Mouse (Mus musculus): Measurements from ENCODE around the gene Map3k14. TPM values are rescaled to one million over a fixed set of nuclear protein-coding genes. Genes with fewer than 3 reads are reported as not detected.

Map3k14 gene
- total and polyA plus RNA-seq, 2 experiments = 1.4 to 2.1 TPM

- Histone ChIP-seq H3K9ac (ENCODE audit: low read depth, low read length) (no peak overlapping the region), H3K27ac (replicated peaks; ENCODE audit: insufficient read depth, low read depth, low read length) (no peak overlapping the region), H3K79me2 (ENCODE audit: control insufficient read depth, insufficient read depth, low read length) (peaks cover 19% of the 10 kb centered on the region; the same call in 1 of the 2 replicates), H3K4me3 (ENCODE audit: insufficient read depth, low read depth, low read length) (no peak overlapping the region), H3K27me3 (ENCODE audit: control insufficient read depth, insufficient read depth, low read length) (no peaks in the 10 kb centered on the region), H3K4me1 (ENCODE audit: control insufficient read depth, insufficient read depth, low read length) (peaks cover 10% of the 10 kb centered on the region), H3K36me3 (ENCODE audit: control insufficient read depth, insufficient read depth, low read length) (no peaks in the 10 kb centered on the region)
- no peak for DNase-seq (ENCODE audit: extremely low read depth, low read depth, low spot score)
- TF ChIP-seq POLR2A (IDR thresholded peaks at IDR 0.05; ENCODE audit: extremely low read depth, insufficient read depth, low read length) (no peak), CTCF (IDR thresholded peaks at IDR 0.05; ENCODE audit: low read depth, low read length) (no peak)
- 83% methylated on average over 4 of the region's 4 CpGs for WGBS
Measured at GRCm38 (mm10) chr11:103257938-103258481, 9.3 kb downstream of the Map3k14 start.

GRCm38 (mm10) chr11:103253605-103254004 is 13.7 kb downstream of the Map3k14 start:
- Histone ChIP-seq H3K4me1 (ENCODE audit: control insufficient read depth, insufficient read depth, low read length) (no peaks in the 10 kb centered on the region; the same call in 1 of the 2 replicates), H3K4me3 (ENCODE audit: insufficient read depth, low read depth, low read length) (no peak overlapping the region), H3K27ac (replicated peaks; ENCODE audit: insufficient read depth, low read depth, low read length) (no peak overlapping the region), H3K79me2 (ENCODE audit: control insufficient read depth, insufficient read depth, low read length) (peaks cover 11% of the 10 kb centered on the region; the same call in 1 of the 2 replicates), H3K36me3 (ENCODE audit: control insufficient read depth, insufficient read depth, low read length) (no peaks in the 10 kb centered on the region), H3K9ac (ENCODE audit: low read depth, low read length) (no peak overlapping the region), H3K27me3 (ENCODE audit: control insufficient read depth, insufficient read depth, low read length) (no peaks in the 10 kb centered on the region)
- no peak for TF ChIP-seq POLR2A (IDR thresholded peaks at IDR 0.05; ENCODE audit: extremely low read depth, insufficient read depth, low read length)
- no peak for TF ChIP-seq CTCF (IDR thresholded peaks at IDR 0.05; ENCODE audit: low read depth, low read length)
- 91% methylated on average over 5 of the region's 5 CpGs for WGBS
- no peak for DNase-seq (ENCODE audit: extremely low read depth, low read depth, low spot score)

- Histone ChIP-seq H3K4me3 (ENCODE audit: insufficient read depth, low read depth, low read length) (no peak overlapping the region), H3K4me1 (ENCODE audit: control insufficient read depth, insufficient read depth, low read length) (no peaks in the 10 kb centered on the region; the same call in 1 of the 2 replicates), H3K27me3 (ENCODE audit: control insufficient read depth, insufficient read depth, low read length) (no peaks in the 10 kb centered on the region), H3K79me2 (ENCODE audit: control insufficient read depth, insufficient read depth, low read length) (peaks cover 11% of the 10 kb centered on the region; the same call in 1 of the 2 replicates), H3K9ac (ENCODE audit: low read depth, low read length) (no peak overlapping the region), H3K27ac (replicated peaks; ENCODE audit: insufficient read depth, low read depth, low read length) (no peak overlapping the region), H3K36me3 (ENCODE audit: control insufficient read depth, insufficient read depth, low read length) (no peaks in the 10 kb centered on the region)
- 84% methylated on average over 5 of the region's 5 CpGs for WGBS
- TF ChIP-seq CTCF (IDR thresholded peaks at IDR 0.05; ENCODE audit: low read depth, low read length) (no peak), POLR2A (IDR thresholded peaks at IDR 0.05; ENCODE audit: extremely low read depth, insufficient read depth, low read length) (no peak)
- no peak for DNase-seq (ENCODE audit: extremely low read depth, low read depth, low spot score)
Measured at GRCm38 (mm10) chr11:103252380-103252779, 14.9 kb downstream of the Map3k14 start.

- WGBS = 96% methylated on average over 3 of the region's 3 CpGs
- Histone ChIP-seq H3K27ac (replicated peaks; ENCODE audit: insufficient read depth, low read depth, low read length) (no peak overlapping the region), H3K4me3 (ENCODE audit: insufficient read depth, low read depth, low read length) (no peak overlapping the region), H3K36me3 (ENCODE audit: control insufficient read depth, insufficient read depth, low read length) (no peaks in the 10 kb centered on the region), H3K9ac (ENCODE audit: low read depth, low read length) (no peak overlapping the region), H3K79me2 (ENCODE audit: control insufficient read depth, insufficient read depth, low read length) (peaks cover 7% of the 10 kb centered on the region; the same call in 1 of the 2 replicates), H3K4me1 (ENCODE audit: control insufficient read depth, insufficient read depth, low read length) (no peaks in the 10 kb centered on the region; the same call in 1 of the 2 replicates), H3K27me3 (ENCODE audit: control insufficient read depth, insufficient read depth, low read length) (no peaks in the 10 kb centered on the region)
- no peak for DNase-seq (ENCODE audit: extremely low read depth, low read depth, low spot score)
- no peak for TF ChIP-seq CTCF (IDR thresholded peaks at IDR 0.05; ENCODE audit: low read depth, low read length)
- TF ChIP-seq POLR2A (IDR thresholded peaks at IDR 0.05; ENCODE audit: extremely low read depth, insufficient read depth, low read length) = no peak
Measured at GRCm38 (mm10) chr11:103250324-103250723, 16.9 kb downstream of the Map3k14 start.

DNA sequence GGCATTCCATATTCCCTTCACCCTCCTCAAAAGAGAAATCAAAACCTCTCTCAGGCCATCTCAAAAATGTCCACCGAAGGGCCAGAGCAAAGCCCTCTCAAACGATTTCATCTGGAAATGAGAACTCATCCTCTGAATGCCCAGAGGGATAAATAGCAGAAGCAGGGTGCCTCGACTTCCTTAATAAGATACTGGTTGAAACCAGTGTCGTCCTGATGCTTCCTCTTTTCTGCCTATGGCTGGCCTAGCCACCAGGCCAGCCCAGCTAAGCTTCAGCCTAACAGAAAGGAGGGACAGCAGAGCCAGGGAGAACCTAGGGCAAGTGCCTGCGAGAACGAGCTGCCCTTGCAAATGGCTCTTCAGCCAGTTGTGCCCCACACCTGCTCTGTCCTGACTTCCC is 17.8 kb downstream of the Map3k14 start:
- Histone ChIP-seq H3K9ac (ENCODE audit: low read depth, low read length) (no peak overlapping the region; the same call in 1 of the 2 replicates), H3K36me3 (ENCODE audit: control insufficient read depth, insufficient read depth, low read length) (no peaks in the 10 kb centered on the region), H3K4me1 (ENCODE audit: control insufficient read depth, insufficient read depth, low read length) (no peaks in the 10 kb centered on the region; the same call in 1 of the 2 replicates), H3K79me2 (ENCODE audit: control insufficient read depth, insufficient read depth, low read length) (peaks cover 7% of the 10 kb centered on the region; the same call in 1 of the 2 replicates), H3K4me3 (ENCODE audit: insufficient read depth, low read depth, low read length) (no peak overlapping the region), H3K27me3 (ENCODE audit: control insufficient read depth, insufficient read depth, low read length) (no peaks in the 10 kb centered on the region), H3K27ac (replicated peaks; ENCODE audit: insufficient read depth, low read depth, low read length) (peak overlapping the region; percentile 46; the same call in 1 of the 2 replicates)
- WGBS = 70% methylated on average over 6 of the region's 6 CpGs
- TF ChIP-seq POLR2A (IDR thresholded peaks at IDR 0.05; ENCODE audit: extremely low read depth, insufficient read depth, low read length) (no peak), CTCF (IDR thresholded peaks at IDR 0.05; ENCODE audit: low read depth, low read length) (no peak)
- peak; percentile 35 for DNase-seq (ENCODE audit: extremely low read depth, low read depth, low spot score)

DNA sequence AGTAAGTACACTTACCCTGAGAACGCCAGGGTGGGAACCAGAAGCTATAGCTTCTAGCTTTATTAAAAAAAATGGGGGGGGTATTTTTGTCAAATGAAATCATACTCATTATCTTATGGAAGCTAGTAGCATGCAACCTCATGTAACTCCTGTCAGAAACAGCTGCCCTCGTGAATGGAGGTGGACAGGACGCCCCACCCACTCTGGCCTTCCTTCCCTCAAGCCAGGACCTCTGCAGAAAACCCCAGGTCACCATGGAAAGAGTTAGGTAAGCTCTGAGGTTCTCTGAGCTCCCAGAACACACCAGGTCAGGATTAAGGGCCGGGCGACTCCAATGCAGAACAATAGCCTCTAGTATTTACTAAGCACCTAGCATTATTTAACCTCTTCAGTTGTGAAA is 18.4 kb downstream of the Map3k14 start:
- no peak for DNase-seq (ENCODE audit: extremely low read depth, low read depth, low spot score)
- WGBS = 75% methylated on average over 5 of the region's 5 CpGs
- Histone ChIP-seq H3K4me3 (ENCODE audit: insufficient read depth, low read depth, low read length) (no peak overlapping the region), H3K4me1 (ENCODE audit: control insufficient read depth, insufficient read depth, low read length) (no peaks in the 10 kb centered on the region; the same call in 1 of the 2 replicates), H3K27ac (replicated peaks; ENCODE audit: insufficient read depth, low read depth, low read length) (peak overlapping the region; percentile 46; the same call in 1 of the 2 replicates), H3K9ac (ENCODE audit: low read depth, low read length) (no peak overlapping the region), H3K27me3 (ENCODE audit: control insufficient read depth, insufficient read depth, low read length) (no peaks in the 10 kb centered on the region), H3K36me3 (ENCODE audit: control insufficient read depth, insufficient read depth, low read length) (no peaks in the 10 kb centered on the region), H3K79me2 (ENCODE audit: control insufficient read depth, insufficient read depth, low read length) (peaks cover 11% of the 10 kb centered on the region; the same call in 1 of the 2 replicates)
- TF ChIP-seq CTCF (IDR thresholded peaks at IDR 0.05; ENCODE audit: low read depth, low read length) (no peak), POLR2A (IDR thresholded peaks at IDR 0.05; ENCODE audit: extremely low read depth, insufficient read depth, low read length) (no peak)

Measured in liver, adult 2 months (tissue).